Mouse (Mus musculus): ENCODE data around the gene Gm37240.

DNA sequence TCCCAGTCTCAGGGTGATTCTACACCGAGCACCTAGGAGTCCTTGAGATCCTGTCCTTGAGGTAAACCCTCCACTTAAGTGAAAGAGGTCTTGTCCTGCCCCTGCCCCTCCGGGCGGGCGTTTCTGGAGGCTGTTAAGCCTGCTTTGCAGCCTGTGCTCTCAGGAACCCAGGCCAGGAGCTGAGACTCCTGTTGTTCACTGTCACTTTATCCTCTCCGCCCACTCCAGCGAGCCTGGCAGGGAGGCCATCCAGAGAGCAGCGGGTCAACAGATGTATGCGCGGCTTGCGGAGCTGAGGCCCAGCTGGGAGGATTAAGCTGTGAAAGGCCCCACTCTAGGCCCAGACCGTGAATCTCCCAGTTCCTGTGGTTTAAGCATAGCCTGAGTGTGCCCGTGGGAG is 701.5 kb downstream of the Gm37240 start:
- no peak for TF ChIP-seq CTCF (IDR thresholded peaks at IDR 0.05; ENCODE audit: borderline replicate concordance, extremely low read depth, insufficient read depth, insufficient read length)
- TF ChIP-seq POLR2A (IDR thresholded peaks at IDR 0.05; ENCODE audit: borderline replicate concordance, extremely low read depth, insufficient read depth, insufficient read length, poor library complexity, severe bottlenecking), result no peak
